Mouse (Mus musculus) spleen, adult 2 months (tissue): Measurements from ENCODE around the gene Trim38.

Source experiments
- CTCF ChIP-seq: fragments of 200-500 bp; IDR thresholded peaks from 2 replicates; pipeline ENCODE4 v1.5.1; 2011; ENCODE audit warnings: mild to moderate bottlenecking, inconsistent platforms; ENCODE audit not compliant: insufficient read depth, insufficient read length, insufficient replicate concordance; ENCODE audit errors: extremely low read depth
- POLR2A ChIP-seq: fragments of 200-500 bp; IDR thresholded peaks from 2 replicates; pipeline ENCODE4 v1.6.1; 2011; ENCODE audit warnings: low read depth, low read length, inconsistent platforms

DNA sequence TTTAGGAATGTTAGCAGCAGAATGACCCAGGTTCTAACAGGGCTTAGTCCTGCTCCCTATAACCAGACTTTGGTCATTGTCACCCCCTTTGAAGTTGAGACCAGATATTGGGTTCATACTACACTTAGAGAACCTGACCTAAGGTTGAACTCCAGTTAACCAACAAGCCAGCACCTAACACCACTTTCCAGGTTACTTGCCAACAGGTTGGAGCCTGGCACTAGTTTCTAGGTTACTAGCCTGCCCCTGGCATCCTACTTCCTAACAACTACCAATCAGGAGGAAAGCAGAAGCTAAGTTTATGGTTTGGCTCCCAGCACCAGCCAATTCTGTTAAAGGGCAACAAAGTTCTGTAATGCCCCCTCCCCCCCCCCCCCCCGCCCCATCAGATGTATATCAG is 44.5 kb upstream of the Trim38 start:
- TF ChIP-seq CTCF: no peak
- no peak for TF ChIP-seq POLR2A
